Mouse (Mus musculus) heart, embryonic 11.5 days (tissue): ENCODE data around the gene Gpr34. TPM values are rescaled to one million over a fixed set of nuclear protein-coding genes. Genes with fewer than 3 reads are reported as not detected.

Experiments
- ATAC-seq: fragments of 200-750 bp; cut with Nextera tagmentation; replicated peaks from 2 replicates; pipeline ENCODE4 v1.8.0; 2017; ENCODE audit warnings: moderate library complexity; ENCODE audit not compliant: insufficient number of reproducible peaks, low FRiP score, low TSS enrichment
- H3K27ac ChIP-seq: fragments of 300-500 bp; sonication (generic); 2 replicates; pipeline ENCODE4 v1.5.1; 2014; ENCODE audit warnings: mild to moderate bottlenecking, low read depth, low read length
- H3K27me3 ChIP-seq: fragments of 300-500 bp; sonication (generic); 2 replicates; pipeline ENCODE4 v1.6.1; 2014; ENCODE audit warnings: mild to moderate bottlenecking, low read length, mixed read lengths; ENCODE audit not compliant: control insufficient read depth, insufficient read depth
- H3K36me3 ChIP-seq: fragments of 300-500 bp; sonication (generic); 2 replicates; pipeline ENCODE4 v1.6.1; 2014; ENCODE audit warnings: mild to moderate bottlenecking, low read length, moderate library complexity, mixed read lengths; ENCODE audit not compliant: control insufficient read depth, insufficient read depth
- H3K4me1 ChIP-seq: fragments of 300-500 bp; sonication (generic); 2 replicates; pipeline ENCODE4 v1.6.1; 2014; ENCODE audit warnings: low read length; ENCODE audit not compliant: control insufficient read depth, insufficient read depth
- H3K4me2 ChIP-seq: fragments of 300-500 bp; sonication (generic); 2 replicates; pipeline ENCODE4 v1.6.1; 2014; ENCODE audit warnings: mild to moderate bottlenecking, moderate library complexity
- H3K4me3 ChIP-seq: fragments of 300-500 bp; sonication (generic); 2 replicates; pipeline ENCODE4 v1.5.1; 2014; ENCODE audit warnings: low read depth, low read length
- H3K9ac ChIP-seq: fragments of 300-500 bp; sonication (generic); 2 replicates; pipeline ENCODE4 v1.6.1; 2014; ENCODE audit warnings: mild to moderate bottlenecking, low read depth, low read length, moderate library complexity
- H3K9me3 ChIP-seq: fragments of 300-500 bp; sonication (generic); replicated peaks from 2 replicates; pipeline ENCODE4 v1.6.1; 2016; ENCODE audit warnings: low read length; ENCODE audit not compliant: control insufficient read depth
- WGBS: fragments of 180-500 bp; shearing (Covaris S2); extraction: QIAGEN DNeasy Blood & Tissue Kit; methylation state at CpG from one replicate; pipeline ENCODE4 v1.1.7; 2014; ENCODE audit not compliant: insufficient replicate concordance; 5-methylcytosine and 5-hydroxymethylcytosine counted together
- microRNA-seq: library from miRNA; unstranded; fragments of <30 nt; microRNA quantifications from one replicate; pipeline ENCODE4, GENCODE M21; 2016; ENCODE audit warnings: borderline number of aligned reads
- polyA plus RNA-seq: library from polyadenylated mRNA; unstranded; fragments of >200 nt; fragmentation: Nextera tagmentation; extraction: Ambion mirVana; gene quantifications from 2 replicates; pipeline ENCODE4 v1.2.1, GENCODE M21; 2014

Gene Gpr34
- polyA plus RNA-seq, 1 experiment from 2014 or later: 0.62 TPM

DNA sequence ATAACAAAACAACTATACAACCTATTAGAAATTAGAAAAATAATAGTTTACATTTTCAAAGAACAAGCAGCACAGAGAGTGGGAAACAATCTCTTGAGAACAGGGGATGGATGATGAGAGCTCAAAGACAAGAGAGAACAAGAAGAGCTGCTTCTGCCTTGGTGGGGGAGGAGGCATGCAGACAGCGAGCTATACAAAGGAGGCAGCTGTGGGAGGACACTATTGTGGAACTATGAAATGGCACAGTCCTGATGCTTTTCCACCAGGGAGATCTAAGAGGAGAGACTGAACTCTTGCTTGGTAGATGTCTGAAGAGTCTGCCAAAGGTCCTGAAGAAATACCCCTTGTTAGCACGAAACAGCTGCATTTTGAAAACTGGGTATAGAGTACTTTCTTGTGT, 56.5 kb downstream of the Gpr34 start:
- H3K9ac ChIP-seq: no peak overlapping the region
- H3K4me1 ChIP-seq: no peaks in the 10 kb centered on the region
- H3K27ac ChIP-seq: no peak overlapping the region
- no peaks in the 10 kb centered on the region for H3K9me3 ChIP-seq
- no peaks in the 10 kb centered on the region for H3K36me3 ChIP-seq
- ATAC-seq: no peak
- no peaks in the 10 kb centered on the region for H3K27me3 ChIP-seq
- WGBS: 84% methylated on average over 2 of the region's 2 CpGs
- no peak overlapping the region for H3K4me2 ChIP-seq
- no peak overlapping the region for H3K4me3 ChIP-seq

Small RNAs within 50 kb of the gene (microRNA-seq; reads per million reads assigned to microRNA genes)
- gene Gm25246: not detected

Other genes with a start within 250 kb of the Gpr34 start
- 0.06 TPM in 1 of 2 replicates, not detected in the other for gene Nyx, start 166.0 kb upstream of the Gpr34 start, polyA plus RNA-seq
- 0.06 and 0.34 TPM in 2 replicates for gene Gpr82, start 29.3 kb downstream of the Gpr34 start, polyA plus RNA-seq
- gene Cask, start 219.3 kb downstream of the Gpr34 start, polyA plus RNA-seq: 7.5 and 7.7 TPM in 2 replicates